Mouse (Mus musculus) neutrophil, adult 5-6 weeks (primary cell): Measurements from ENCODE around the gene Dctd. TPM values are rescaled to one million over a fixed set of nuclear protein-coding genes. Genes with fewer than 3 reads are reported as not detected.

ENCODE experiments used
- ATAC-seq: fragments of 151-379, 151-347 bp; 2 replicates; pipeline ENCODE4 v1.8.0; 2017; ENCODE audit warnings: mild to moderate bottlenecking, moderate TSS enrichment; ENCODE audit not compliant: insufficient number of reproducible peaks, poor library complexity, low FRiP score, severe bottlenecking; ENCODE audit errors: extremely low read depth
- total RNA-seq: library from RNA; stranded (forward); fragments of 200-1000 nt; gene quantifications from 2 replicates; pipeline ENCODE4 v1.2.3, GENCODE M21; 2017

Dctd gene
- total RNA-seq = 0.61 TPM in 1 of 2 replicates, not detected in the other

DNA sequence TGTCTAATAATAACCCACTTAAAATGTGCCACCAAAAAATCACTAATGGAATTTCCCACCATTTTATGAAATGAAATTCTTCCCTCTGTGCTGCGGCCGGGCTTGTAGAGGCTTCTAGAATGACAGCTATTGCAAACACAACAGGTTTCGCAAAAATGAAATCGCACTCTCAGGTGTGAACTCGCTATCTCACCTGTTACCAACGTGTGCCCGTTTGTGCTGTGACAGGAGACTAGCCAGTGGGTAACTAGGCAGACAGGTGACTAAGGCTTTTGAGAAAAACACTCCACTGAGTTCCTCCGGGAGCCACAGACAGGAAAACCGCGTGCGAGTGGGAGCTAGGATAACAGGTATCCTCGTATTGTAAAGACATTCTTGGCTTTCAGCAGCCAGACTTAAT lies at the start of gene Dctd:
Gene Dctd (plus strand): TSS at position 301 of the 400 bp plus-strand sequence.
- no peak for ATAC-seq

DNA sequence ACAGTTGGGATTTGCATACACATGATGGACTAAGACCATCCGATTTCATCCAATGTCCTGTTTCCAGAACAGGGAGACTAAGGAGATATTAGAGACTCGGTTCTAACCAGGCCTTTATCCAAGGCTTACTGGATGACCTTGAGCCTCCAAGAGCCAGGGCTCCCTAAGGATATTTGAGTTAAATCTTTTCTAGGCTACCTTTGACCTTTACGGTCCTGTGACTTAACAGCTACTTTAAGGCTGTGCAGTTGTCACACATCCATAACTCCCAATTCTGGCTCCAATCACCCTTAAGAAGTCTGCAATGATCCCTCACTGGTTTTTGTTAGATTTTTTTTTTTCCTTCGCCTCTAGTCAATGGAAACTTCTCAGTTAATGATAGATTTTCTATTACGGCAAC lies 45.3 kb upstream of the Dctd start:
- ATAC-seq = no peak

DNA sequence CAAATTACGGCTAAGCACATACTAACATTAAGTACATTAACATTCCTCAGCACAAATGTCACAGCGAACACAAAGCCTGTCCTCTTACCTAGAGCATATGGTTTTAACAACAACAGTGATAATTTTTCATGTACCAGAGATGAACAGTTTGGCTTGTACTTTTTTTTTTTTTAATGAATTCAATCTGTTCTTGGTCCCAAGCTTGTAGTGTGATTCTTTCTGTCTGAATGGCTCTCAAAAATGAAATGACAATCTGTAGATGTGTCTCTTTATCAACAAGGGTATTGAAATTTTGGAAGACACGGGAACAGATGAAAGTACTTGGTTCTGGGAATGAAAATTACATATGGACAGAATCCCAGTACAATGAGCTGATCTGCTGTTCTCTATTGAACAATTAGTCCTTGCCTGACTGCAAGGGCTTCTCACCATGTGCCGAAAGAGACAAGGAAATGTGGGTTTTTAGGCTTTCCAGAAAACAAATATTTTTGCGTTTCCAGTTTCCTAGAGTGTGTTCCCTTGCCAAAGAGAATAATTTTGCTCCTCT lies 35.3 kb upstream of the Dctd start:
- ATAC-seq = no peak

DNA sequence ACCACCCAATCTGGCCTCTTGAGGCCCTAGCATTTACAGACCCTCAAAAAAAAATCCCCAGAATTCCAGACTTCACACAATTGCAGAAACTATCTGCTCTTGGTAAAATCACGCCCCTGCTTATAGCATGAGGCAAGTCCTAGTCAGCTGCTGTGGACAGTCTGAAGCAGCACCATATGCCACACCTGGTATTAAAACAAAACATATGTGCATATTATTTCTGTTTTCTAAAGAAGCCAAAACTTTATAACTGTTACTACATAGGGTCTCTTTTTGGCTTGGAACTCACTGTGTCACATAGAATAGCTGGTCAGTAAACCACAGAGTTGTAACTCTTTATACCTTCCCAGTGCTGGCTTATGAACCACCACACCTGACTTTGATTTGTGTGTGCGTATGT lies 24.7 kb upstream of the Dctd start:
- no peak for ATAC-seq

DNA sequence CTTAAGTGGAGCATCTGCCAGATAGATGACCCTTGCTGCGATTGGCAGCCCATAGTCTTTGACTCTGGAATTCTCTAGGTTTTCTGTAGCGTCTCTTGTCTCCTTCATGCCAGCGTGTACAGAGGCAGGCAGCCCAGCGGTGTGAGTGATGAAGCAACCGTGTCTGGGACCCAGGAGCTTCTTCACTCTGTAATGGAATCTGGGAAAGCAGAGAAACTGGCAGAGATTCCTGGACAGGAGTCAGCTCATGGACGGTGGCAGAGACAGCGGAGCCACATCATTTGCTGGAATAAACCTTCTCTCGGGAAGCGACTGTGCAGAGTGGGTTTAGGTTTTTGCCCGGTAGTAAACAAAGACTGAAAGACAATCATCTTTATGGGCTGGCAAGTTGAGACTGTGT lies 16.5 kb upstream of the Dctd start:
- ATAC-seq = no peak

DNA sequence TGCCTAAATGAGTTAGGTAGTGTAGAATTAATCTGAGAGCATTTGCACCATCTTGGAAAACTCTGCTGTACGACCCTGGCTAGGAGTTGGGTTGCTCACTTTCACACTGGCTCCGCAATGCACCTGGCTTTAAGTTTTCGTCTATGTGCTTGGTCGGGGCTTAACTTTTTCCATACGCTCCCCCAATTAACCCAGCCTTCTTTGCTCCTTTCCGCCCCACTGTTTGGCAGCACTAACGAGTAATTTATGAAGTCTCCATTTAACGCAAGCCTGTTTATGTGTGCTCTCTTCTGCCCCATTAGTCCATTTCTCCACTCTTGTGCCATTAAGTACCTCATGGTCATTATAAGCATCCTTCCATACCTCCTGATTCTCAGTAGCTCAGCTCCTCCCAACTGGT lies 8.2 kb upstream of the Dctd start:
- no peak for ATAC-seq

DNA sequence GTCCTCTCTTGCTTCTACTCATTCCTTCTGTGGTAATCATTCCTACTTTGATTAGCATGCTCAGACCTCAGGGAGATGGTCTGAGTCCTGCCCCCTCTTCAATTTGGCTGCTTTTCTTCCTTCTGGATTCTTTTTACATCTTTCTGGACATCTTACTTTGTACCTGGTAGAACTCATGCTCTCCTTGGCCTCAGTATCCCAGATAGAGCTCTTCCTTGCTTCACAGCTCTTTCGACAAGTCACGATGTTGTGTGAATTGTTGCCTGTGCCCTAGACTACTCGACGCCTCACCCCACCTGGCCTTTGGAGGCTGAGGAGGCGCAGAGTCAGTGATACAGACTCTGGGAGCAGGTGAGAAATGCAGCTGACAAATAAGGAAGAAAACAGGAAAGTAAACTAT lies 3.5 kb upstream of the Dctd start:
- no peak for ATAC-seq

DNA sequence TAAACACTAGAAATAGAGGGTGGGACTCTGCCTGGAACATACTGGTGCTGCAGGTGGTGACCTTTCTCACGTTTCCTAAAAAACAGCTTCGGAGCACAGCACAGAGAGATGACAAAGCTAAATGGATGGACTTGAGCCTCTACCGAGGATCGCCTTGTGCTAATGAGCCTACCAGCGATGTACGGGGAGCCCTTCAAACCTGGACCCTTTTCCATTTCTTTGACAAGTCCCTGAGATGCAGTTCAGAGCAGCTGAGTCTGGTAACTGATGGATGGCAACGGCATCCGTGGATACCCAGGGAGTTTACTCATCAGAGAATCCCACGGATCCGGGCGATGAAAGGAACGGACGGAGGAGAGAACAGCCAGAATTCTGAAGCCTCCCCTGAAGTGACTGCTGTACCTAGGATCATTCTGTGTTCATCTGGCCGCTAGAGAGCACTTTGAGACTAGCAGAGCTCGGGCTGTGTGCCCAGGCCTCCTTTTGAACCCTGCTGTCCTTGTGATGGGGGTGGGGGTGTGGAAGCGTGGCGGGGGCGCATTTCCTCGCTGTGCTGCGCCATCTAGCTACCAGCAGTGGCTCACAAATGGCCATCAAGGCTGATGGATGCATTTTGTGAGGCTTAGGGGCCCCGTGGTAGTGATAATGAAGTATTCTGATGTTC lies 1.6 kb upstream of the Dctd start:
- no peak for ATAC-seq

DNA sequence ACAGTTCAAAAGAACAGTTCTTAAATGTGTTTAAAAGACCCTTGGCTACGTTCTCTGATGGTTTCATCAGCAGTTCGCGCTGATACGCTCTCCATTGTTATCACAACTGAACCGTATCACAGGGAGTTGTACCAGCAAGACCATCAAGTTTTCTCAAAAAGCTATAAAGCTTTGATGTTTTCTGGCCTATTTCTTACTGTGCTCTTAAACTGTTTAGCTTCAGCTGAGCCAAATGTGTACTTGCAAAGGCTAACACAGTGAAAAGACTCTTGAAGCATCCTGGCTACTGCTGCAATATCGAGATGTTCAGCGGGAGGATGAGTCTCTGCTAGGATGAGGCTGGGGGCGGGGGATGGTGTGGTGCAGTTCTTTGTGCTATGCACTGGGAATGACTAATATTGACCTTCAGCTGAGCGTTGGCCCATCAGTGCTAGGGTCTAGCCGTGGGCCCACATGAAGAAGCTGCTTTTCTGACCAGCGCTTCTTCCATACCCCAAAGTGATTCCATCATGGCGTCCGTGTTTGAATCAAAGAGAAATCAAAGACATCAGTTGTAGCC lies 732 bp upstream of the Dctd start:
- ATAC-seq = no peak

DNA sequence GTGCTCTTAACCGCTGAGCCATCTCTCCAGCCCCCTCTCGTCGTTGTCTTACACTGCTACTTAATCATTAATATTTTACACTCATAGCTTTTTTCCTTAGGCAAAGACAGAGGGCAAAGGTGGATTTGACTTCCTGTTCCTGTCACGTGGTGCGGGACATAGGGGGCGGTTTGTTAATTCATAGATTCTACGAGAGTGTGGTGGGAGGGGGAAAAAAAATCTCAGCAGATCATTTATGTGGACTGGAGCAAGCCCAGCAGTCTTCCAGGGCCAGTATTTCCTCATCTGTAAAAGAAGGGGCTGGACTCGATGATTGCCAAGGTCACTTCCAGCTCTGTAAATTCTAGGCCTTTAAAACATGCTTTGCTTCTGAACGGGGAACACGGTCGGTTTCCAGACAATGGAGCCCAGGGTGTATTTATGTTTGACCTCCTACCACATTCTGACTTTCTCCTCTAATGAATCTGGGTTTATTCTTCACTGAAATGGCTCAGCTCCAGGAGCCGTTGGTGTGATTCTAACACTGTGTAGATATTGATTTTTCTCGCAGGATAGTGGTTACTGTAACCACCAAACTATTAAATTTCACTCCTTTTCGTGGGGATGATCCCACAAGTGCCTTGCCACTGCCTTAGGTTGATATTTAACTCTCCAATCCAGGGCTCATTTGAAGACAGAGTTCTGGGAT lies 1.4 kb downstream of the Dctd start:
- no peak for ATAC-seq

DNA sequence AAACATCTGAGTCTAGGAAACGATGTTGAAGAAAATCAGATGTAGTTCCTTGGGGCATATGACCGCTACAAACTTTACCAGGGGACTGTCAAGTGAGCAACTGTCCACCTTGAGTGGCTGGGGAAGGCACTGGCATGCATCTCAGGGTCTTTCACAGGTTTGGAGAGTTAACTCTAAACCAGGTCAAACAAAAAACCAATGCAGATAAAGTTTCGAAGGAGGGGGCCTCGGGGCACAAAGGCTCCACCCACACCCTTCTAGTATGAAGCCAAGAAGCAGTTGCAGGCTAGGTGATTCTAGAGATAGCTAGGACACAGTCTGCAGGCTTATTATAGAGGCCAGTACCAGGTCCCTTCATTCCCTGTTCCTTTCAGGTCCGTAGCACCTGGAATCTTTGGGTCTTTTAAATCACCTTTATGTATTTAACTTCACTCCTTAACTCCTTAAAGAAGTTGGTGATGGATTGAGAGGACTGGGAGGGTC lies 10.5 kb downstream of the Dctd start:
- no peak for ATAC-seq

DNA sequence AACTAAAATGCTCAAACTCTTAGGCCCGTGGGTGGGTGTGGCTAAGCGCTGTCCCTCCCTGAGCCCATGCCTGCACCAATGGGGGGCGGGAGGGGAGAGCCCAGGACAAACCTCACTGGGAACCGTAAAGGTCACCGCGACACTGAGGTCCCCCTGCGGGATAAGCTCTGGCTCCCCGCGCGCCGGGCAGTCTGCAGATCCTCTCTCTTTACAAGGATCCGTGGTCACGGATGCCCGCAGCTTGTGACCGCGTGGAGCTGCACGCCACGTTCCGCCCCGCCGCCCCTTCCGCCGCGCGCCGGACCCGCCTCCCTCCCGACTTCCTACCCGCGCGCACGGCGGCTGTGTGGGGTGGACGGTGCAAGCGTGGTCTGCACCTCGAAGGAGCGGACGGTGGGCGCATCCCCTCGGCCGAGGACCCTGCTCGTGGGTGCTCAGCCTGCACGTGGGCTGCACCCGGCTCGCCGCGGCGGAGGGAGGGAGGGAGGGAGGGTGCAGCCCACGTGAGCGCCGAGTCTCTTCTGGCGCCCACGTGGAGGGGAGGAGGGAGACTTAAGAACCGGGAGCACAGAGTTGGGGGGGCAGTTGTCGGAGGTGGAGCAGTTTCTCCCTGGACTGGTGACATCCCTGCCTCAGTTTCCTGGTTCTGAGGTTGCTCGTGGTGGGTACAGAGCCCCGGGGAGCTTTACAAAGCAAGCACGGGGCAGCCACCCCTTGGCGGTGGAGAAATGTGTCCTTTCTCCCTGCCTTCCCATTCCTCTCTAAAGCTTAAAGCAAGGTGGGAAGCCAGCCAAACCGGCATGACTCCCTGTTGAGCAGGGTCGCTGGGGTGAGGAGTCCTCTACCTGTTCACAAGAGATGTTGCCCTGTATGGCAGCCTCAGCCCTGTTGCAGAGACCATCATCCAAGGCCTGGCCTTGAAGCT lies 11.2 kb downstream of the Dctd start:
- ATAC-seq = peak; percentile 41

DNA sequence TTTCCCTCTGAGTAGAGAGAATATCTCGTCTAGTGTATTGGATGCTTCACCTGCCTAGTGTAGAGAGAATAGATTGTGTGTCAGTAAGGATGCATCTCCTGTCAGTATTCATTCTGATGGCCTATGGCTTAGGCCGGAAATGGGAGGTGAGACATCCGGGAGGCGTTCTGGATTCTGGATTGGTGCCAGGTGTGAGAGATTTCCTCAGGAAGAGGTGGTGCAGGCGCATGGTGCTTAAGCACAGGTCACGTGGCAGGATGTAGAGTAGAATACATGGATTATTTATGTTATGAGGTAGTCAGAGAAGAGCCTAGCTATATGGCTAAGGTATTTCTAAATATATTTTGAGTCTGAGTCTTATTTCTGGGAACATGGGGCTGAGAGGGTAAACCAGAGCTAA lies 15.7 kb downstream of the Dctd start:
- no peak for ATAC-seq

DNA sequence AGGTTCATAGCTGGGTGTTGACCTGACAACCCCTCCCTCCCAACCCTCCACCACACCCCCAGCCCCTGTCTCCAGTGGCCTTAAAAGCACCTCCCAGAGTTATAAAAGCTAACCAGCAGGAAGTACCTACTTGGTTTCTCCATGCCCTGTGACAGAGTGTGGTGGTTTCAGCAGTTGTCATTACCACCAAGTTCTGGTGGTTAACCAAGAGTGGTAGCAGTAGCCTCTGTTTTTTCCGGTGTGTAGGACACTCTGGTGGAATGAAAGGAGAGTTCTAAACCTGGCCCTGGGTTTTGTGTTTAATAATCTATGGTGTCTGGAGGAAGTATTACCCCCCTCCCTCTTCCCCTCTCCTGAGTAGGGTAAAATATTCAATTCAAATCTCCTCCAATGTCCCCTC lies 24.1 kb downstream of the Dctd start:
- no peak for ATAC-seq

DNA sequence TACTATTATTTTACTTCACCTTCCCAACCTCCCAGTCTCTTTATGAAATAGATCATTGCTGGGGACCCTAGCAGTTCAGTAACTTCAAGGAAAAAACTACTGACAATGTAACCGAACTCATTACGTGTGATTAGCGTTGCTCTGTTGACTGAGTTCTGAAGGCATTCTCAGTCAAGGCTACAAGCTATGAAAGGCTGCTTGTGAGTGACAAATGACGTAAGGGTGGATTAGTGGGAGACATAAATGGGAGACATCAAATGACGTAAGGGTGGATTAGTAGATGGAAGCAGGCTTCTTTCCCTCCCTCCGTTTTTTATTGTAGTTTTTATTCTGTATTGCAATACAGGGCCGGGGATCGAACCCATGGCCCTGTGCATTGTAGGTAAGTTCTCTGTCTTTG lies 26.0 kb downstream of the Dctd start:
- no peak for ATAC-seq

DNA sequence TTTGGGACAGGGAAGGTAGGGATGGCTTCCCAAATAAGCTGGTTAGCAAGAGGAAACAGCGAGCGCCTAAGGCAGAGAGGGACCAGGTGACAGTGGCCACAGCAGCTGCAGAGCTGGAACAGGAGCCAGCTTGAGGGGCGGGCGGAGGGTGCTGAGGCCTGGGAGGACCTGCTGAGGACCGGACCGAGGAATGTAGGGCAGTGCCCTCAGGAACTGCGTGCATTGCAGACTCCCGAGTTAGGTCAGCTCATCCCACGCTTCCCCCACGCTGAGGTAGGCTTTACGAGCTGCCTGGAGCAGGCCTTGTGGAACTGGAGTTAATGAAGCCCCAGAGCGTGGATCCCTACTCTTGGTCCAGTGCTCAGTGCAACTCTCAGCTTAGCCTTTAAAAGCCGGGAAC lies 28.1 kb downstream of the Dctd start:
- no peak for ATAC-seq

DNA sequence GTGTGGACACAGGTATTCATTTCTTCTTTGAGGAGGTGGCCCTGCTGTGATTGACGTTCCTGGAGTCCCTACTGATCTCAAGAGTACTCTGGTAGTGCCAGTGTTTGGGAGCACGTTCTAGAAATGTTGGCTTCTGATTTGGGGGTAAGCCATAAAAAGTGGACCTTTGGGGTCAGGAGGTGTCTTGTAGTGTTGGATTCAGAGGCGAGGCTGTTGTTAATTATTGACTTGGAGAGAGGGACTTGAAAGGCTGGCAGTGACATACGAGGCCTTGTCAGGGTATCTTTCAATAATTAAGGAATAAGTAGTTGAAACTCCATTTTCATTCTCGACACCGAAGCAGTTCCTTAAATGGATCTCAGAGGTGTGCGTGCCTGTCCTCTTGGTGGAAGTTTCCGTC lies 31.4 kb downstream of the Dctd start:
- ATAC-seq = no peak

DNA sequence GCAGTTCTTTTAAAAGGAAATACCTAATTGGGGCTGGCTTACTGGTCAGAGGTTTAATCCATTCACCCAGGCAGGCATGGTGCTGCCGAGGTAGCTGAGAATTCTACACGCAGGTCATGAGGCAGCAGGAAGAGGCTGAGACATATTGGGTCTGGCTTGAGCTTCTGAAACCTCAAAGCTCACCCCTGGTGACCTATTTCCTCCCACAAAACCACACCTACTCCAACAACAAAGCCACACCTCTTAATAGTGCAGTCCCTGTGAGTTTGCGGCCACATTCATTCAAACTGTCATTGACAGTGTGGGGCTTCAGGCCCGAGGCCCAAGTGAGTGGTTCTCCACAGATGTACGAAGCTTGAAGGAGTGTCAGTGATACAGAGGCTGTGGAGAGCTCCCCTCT lies 34.4 kb downstream of the Dctd start:
- no peak for ATAC-seq
